Mouse (Mus musculus): ENCODE measurements at regions not wholly inside any gene's neighbourhood (a gene's known extent, or its start where the extent isn't known, plus 50 kb on each side); places are given as distances from the start of the nearest gene placed in this dataset.
A peak's percentile ranks its signal among the peaks of the same experiment; 100 is the strongest.

DNA sequence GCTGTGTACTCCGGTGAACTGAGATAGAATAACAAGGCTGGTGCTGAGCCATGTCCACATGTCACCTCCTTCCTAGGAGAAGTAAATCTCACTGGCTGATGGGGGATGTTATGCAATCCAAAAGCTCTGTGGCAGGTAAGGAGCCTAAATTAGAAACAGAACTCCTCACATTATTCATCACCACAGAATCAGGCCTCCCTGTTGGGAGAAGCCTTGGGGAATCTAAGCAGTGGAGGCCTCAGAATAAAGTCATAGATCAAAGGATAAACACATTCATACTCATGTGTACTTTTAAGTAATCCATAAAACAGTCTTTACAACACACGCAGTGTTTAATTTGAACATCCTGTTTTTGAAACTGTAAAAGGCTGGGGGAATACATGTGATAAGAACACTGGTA, 1318.7 kb downstream of the Slc22a22 start:
- no peak for DNase-seq (ENCODE audit: low spot score in 2 of 2)

DNA sequence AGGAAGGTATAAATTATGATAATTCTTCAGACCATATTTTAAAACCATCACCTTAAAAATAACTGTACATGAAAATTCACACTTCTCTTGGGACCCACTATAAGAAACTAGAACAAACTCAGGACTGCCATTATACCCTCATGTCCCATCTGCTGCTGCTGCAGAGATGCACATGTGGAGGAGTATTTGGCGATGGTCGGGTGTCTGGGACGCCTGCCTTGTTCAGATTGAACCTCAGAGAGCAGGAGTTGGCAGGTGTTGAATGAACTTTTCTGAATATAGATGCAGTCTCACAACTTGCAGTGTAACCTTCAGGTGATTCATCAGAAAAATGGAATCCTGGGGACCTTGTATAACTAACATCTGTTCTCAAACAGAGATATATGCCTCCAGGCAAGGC, 1338.0 kb downstream of the Slc22a22 start:
- DNase-seq (ENCODE audit: low spot score in 2 of 2), result no peak

- no peak for DNase-seq (ENCODE audit: low spot score in 2 of 2)
Measured at GRCm38 (mm10) chr15:56136420-56136970, 1340.9 kb downstream of the Slc22a22 start.

DNA sequence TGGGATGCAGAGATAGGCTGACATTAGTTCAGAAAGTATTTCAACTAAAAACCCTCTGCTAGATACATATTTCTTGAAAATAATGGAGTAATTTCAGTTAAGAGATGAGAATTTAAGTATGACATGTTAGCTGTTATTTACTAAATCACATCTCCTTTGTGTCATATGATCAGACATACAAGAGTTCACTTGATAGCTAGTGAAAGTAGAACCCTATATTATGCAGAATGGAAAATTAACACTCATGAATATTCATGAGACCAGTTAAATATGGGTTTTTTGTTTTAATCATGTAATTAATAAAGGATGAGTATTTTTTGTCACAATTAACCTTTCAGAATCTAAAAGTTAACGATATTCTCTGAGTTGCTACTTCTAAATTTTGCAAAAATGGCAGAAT, 1349.4 kb downstream of the Slc22a22 start:
- no peak for DNase-seq (ENCODE audit: low spot score in 2 of 2)

GRCm38 (mm10) chr15:56119287-56120065, 1357.9 kb downstream of the Slc22a22 start:
- DNase-seq (ENCODE audit: low spot score in 2 of 2), result no peak

GRCm38 (mm10) chr15:56108313-56108712, 1369.1 kb downstream of the Slc22a22 start:
- DNase-seq (ENCODE audit: low spot score in 2 of 2), result no peak

GRCm38 (mm10) chr15:56107719-56108118, 1369.7 kb downstream of the Slc22a22 start:
- DNase-seq (ENCODE audit: low spot score in 2 of 2), result no peak

DNA sequence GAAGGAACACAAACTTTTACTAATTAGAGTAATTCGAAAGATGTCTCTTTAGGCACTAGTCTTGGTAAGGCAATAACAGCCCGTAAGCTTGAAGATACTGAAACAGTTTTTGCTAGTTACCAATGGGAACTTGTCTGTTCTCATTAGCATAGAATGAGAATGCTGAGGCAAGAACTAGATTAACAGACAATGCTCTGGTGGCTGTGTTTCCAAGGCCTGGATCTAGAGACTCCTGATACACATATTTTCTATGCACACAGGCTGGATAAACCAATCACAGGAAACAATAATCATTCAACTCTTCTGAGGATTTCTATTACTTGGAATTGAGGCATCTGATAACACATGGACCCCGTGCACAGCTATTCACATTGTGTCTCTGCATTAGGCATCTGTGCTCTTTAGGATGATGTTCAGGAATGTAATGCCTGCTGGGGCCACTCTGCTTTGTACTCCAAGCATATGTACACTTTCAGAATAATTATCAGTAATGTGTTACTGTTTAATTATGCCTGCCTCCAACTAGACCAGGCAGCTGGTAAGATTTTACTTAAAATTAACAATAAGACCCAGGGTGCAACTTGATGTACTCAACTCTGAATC, 1377.2 kb downstream of the Slc22a22 start:
- no peak for DNase-seq (ENCODE audit: low spot score in 2 of 2)

- no peak for DNase-seq (ENCODE audit: low spot score in 2 of 2)
Measured at GRCm38 (mm10) chr15:56077838-56078567, 1399.4 kb downstream of the Slc22a22 start.

DNA sequence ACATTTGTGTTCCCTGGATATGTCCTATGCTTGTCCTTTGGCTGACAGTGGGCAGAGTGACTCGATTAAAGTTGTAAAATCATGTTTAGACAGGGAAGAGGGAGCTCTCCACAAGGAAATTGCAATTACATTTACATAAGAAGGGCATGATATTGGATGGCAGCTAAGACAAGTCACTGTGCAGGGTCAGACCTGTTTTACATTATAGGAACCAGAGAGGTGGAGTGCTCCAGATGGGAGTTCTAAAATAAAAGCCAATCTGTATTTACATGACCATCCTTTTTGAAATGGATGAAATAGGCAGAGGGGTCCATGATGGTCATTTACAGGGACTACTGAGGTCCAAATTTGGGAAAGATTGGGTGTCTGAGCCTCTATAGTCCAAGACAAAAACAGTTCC, 1400.3 kb downstream of the Slc22a22 start:
- DNase-seq (ENCODE audit: low spot score in 2 of 2), result no peak

- DNase-seq (ENCODE audit: low spot score in 2 of 2), result no peak
Measured at GRCm38 (mm10) chr15:56076680-56077079, 1400.7 kb downstream of the Slc22a22 start.

GRCm38 (mm10) chr15:56069511-56069910, 1407.9 kb downstream of the Slc22a22 start:
- DNase-seq (ENCODE audit: low spot score in 2 of 2), result no peak

- no peak for DNase-seq (ENCODE audit: low spot score in 2 of 2)
Measured at GRCm38 (mm10) chr15:56067214-56067613, 1410.2 kb downstream of the Slc22a22 start.

GRCm38 (mm10) chr15:56066540-56066939, 1410.9 kb downstream of the Slc22a22 start:
- no peak for DNase-seq (ENCODE audit: low spot score in 2 of 2)

DNA sequence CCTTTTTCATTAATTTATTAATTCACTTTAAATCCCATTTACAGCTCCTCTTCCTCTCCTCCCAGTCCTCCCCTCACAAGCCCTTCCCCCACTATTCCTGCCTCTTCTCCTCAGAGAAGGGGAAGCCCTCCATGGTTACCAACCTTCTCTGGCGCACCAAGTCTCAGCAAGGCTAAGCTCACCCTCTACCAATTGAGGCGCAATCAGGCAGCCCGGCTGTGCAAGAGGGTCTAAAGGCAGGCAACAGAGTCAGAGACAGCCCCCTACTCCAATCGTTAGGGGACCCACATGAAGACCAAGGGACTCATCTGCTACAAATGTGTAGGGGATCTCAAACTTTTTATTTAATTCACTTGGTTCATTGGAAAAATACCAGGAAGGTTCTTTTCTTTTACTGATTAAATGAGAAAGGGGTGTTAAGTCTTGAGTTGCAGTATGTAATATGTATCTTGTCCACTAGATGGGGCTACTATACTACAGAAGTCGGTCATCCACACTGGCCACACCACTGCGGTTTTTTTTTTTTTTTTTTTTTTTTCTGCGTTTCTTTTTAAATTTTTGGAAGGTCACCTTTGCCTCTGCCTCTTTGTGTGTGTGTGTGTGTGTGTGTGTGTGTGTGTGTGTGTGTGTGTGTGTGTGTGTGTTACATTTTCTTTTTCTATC, 1411.4 kb downstream of the Slc22a22 start:
- no peak for DNase-seq (ENCODE audit: low spot score in 2 of 2)

DNA sequence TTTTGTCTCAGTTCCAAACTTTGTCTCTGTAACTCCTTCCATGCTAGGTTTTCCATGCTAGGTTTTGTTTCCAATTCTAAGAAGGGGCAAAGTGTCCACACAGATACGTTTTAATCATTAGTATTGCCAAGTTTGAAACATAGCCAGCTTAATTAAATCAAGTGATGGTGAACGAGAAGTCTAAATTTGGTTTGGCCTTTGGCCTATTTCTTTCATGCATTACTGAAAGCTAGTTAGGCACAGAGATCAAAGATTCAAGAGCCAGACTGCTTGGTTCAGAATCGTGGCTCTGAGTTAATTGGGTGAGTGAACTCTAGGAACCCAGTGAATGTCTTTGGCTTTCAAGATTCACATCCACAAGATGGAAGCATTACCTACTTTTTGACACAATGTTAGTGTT, 1414.8 kb downstream of the Slc22a22 start:
- no peak for DNase-seq (ENCODE audit: low spot score in 2 of 2)

GRCm38 (mm10) chr15:56061326-56061725, 1416.1 kb downstream of the Slc22a22 start:
- no peak for DNase-seq (ENCODE audit: low spot score in 2 of 2)

- DNase-seq (ENCODE audit: low spot score in 2 of 2), result no peak
Measured at GRCm38 (mm10) chr15:56050716-56051115, 1426.7 kb downstream of the Slc22a22 start.

- no peak for DNase-seq (ENCODE audit: low spot score in 2 of 2)
Measured at GRCm38 (mm10) chr15:56047832-56048231, 1429.6 kb downstream of the Slc22a22 start.

- peak; percentile 10 to 56 for DNase-seq (ENCODE audit: low spot score in 2 of 2)
Measured at GRCm38 (mm10) chr15:56046679-56047532, 1430.5 kb downstream of the Slc22a22 start.

All from spleen, postnatal 14 days (tissue).